Mouse (Mus musculus) lung, adult 2 months (tissue): ENCODE measurements at regions not wholly inside any gene's neighbourhood (a gene's known extent, or its start where the extent isn't known, plus 50 kb on each side); places are given as distances from the start of the nearest gene placed in this dataset.

Experiments used
- DNase-seq: peaks from one replicate; pipeline ENCODE4 v3.0.0; 2022
- H3K4me1 ChIP-seq: fragments of 200-500 bp; 2 replicates; pipeline ENCODE4 v1.6.1; 2011; ENCODE audit warnings: low read length; ENCODE audit not compliant: control insufficient read depth, insufficient read depth
- H3K4me3 ChIP-seq: fragments of 200-500 bp; replicated peaks from 2 replicates; pipeline ENCODE3; 2011; ENCODE audit warnings: low read depth, mild to moderate bottlenecking, control low read depth, low read length; ENCODE audit errors: extremely low read depth
- CTCF ChIP-seq: fragments of 200-500 bp; IDR thresholded peaks from 2 replicates; pipeline ENCODE4 v1.5.1; 2011; ENCODE audit warnings: mild to moderate bottlenecking, low read length, control low read depth; ENCODE audit not compliant: insufficient read depth
- POLR2A ChIP-seq: fragments of 200-500 bp; IDR thresholded peaks from 2 replicates; pipeline ENCODE4 v1.6.1; 2011; ENCODE audit warnings: low read depth, mild to moderate bottlenecking, control low read depth, low read length, borderline replicate concordance; ENCODE audit errors: extremely low read depth
- WGBS: fragments of 180-500 bp; shearing (Covaris S2); methylation state at CpG from one replicate; pipeline ENCODE4 v1.1.7; 2018; 5-methylcytosine and 5-hydroxymethylcytosine counted together

GRCm38 (mm10) chr11:64599178-64599577 lies 162.7 kb upstream of the F930015N05Rik start:
- H3K4me1 ChIP-seq: peaks cover 2% of the 10 kb centered on the region
- peak; percentile 71 for DNase-seq
- TF ChIP-seq POLR2A (no peak), CTCF (no peak)
- WGBS: 14% methylated on average over 3 of the region's 3 CpGs
- H3K4me3 ChIP-seq: no peak overlapping the region

- H3K4me3 ChIP-seq: no peak overlapping the region
- H3K4me1 ChIP-seq: peaks cover 2% of the 10 kb centered on the region
- DNase-seq: peak; percentile 26
- TF ChIP-seq POLR2A: no peak
- no peak for TF ChIP-seq CTCF
- WGBS: 23% methylated on average over 10 of the region's 10 CpGs
Observed at GRCm38 (mm10) chr11:64600201-64601102, 164.0 kb upstream of the F930015N05Rik start.

GRCm38 (mm10) chr11:64609043-64609442 lies 172.6 kb upstream of the F930015N05Rik start:
- 67% methylated on average over 2 of the region's 2 CpGs for WGBS
- no peak overlapping the region for H3K4me3 ChIP-seq

GRCm38 (mm10) chr11:64610724-64611123 lies 174.3 kb upstream of the F930015N05Rik start:
- H3K4me3 ChIP-seq: no peak overlapping the region
- DNase-seq: no peak
- 65% methylated on average over 3 of the region's 3 CpGs for WGBS
- H3K4me1 ChIP-seq: no peaks in the 10 kb centered on the region
- no peak for TF ChIP-seq POLR2A

More at GRCm38 (mm10) chr11:64609043-64609442, 172.6 kb upstream of the F930015N05Rik start:
- no peak for TF ChIP-seq CTCF
- no peak for TF ChIP-seq POLR2A
- no peaks in the 10 kb centered on the region for H3K4me1 ChIP-seq
- no peak for DNase-seq

- H3K4me1 ChIP-seq: peaks cover 2% of the 10 kb centered on the region; the same call in 1 of the 2 replicates
- no peak for DNase-seq
- 36% methylated on average over 1 of the region's 1 CpGs for WGBS
- no peak overlapping the region for H3K4me3 ChIP-seq
- no peak for TF ChIP-seq POLR2A
- TF ChIP-seq CTCF: no peak
Observed at GRCm38 (mm10) chr11:64615140-64615539, 178.7 kb upstream of the F930015N05Rik start.

- TF ChIP-seq CTCF (no peak), POLR2A (no peak)
- H3K4me3 ChIP-seq: no peak overlapping the region
- H3K4me1 ChIP-seq: peaks cover 2% of the 10 kb centered on the region; the same call in 1 of the 2 replicates
- no peak for DNase-seq
- 43% methylated on average over 5 of the region's 5 CpGs for WGBS
Observed at GRCm38 (mm10) chr11:64618631-64619385, 182.4 kb upstream of the F930015N05Rik start.

GRCm38 (mm10) chr11:64627180-64627579 lies 190.7 kb upstream of the F930015N05Rik start:
- Histone ChIP-seq H3K4me1 (peaks cover 7% of the 10 kb centered on the region; the same call in 1 of the 2 replicates), H3K4me3 (no peak overlapping the region)
- TF ChIP-seq CTCF: no peak
- WGBS: 27% methylated on average over 7 of the region's 7 CpGs
- peak; percentile 17 for DNase-seq

GRCm38 (mm10) chr11:64640947-64641346 lies 204.5 kb upstream of the F930015N05Rik start:
- 87% methylated on average over 4 of the region's 4 CpGs for WGBS
- no peak for DNase-seq
- Histone ChIP-seq H3K4me1 (0 out of 2 replicates have a peak, but pooled peaks cover 4% of the 10 kb centered on the region), H3K4me3 (no peak overlapping the region)
- TF ChIP-seq CTCF (no peak), POLR2A (no peak)

GRCm38 (mm10) chr11:64643171-64643570 lies 206.7 kb upstream of the F930015N05Rik start:
- TF ChIP-seq POLR2A (no peak), CTCF (no peak)

More at GRCm38 (mm10) chr11:64643171-64643570, 206.7 kb upstream of the F930015N05Rik start:
- no peak overlapping the region for H3K4me3 ChIP-seq
- peaks cover 4% of the 10 kb centered on the region; the same call in 1 of the 2 replicates for H3K4me1 ChIP-seq
- 63% methylated on average over 5 of the region's 5 CpGs for WGBS
- DNase-seq: no peak
